Mouse (Mus musculus): ENCODE results near the gene Epb41l4b.

Gene Epb41l4b

DNA sequence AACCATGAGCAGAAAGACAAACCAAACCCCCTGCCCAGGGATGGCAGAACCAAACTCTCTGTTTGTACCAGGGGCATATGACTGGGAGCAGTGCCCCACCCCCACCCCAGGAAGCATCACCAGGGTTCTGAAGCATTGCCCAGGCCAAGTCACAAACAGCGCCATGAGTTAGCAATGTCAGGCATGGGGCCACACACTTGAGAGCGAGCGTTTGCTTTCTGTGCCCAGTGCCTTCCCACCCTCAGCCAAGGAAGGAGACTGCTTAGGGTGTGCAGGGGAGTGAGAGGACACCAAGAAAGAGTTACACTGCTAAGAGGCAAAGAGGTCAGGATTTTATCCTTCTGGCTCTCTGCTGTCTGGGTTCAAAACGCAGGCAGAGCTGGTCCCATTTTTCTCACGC is 132.8 kb downstream of the Epb41l4b start:
- no peak for DNase-seq

DNA sequence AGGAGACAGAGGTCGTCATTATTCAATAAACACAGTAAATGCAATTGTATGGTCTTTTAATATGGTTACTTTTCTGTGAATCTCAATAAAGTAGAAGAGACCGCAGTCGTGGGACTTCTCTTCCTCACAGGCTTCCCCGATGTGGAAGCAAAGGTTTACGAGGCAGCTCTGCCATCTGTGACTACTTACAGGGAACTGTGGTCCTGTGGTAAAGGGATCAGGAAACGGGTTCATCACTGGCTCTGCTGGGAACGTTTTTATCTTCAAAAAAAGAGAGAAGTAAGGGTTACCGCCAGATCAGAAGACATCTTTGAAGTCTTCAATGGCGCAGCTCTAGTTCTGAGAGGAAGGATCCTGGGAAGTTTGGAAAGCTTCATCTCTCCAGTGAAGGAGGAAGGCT is 135.5 kb downstream of the Epb41l4b start:
- DNase-seq = no peak

DNA sequence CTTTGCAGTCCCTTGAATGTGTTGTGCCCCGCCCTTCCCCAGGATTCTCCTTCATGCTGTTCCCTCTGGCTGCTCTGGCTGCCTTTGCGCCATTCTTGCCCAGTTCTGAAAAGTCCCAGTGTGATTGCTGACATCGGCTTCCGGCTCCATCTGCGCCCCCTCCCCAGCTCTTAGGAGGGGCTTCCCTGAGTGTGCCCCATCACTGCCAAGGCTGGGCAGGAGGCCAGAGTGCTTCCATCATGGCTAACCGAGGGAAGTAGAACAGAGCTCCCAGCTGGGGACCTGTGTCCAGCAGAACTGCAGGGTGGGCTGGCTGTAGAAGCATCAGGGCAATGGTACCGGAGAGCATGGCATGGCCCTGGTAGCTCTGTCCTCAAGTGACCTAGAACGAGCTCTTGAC is 138.2 kb downstream of the Epb41l4b start:
- DNase-seq = no peak

DNA sequence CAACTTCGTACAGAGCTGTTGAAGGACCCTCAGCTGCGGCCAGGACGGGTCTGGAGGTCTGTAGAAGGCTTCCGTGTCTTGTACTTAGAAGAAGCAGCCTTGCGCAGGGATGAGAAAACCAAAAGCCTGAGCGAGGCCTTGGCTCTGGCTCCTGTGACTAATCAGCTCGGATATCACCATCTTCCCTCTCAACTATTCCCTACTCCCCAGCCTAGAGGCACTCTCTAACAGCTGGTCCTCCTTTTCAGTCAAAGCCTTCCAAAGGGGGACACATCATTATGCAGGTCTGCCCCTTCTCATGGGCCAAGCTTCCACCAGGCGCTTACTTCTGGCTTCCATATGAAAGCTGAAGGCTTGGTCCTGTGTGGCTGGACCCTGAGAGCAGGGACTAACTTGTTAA is 139.4 kb downstream of the Epb41l4b start:
- no peak for DNase-seq

DNA sequence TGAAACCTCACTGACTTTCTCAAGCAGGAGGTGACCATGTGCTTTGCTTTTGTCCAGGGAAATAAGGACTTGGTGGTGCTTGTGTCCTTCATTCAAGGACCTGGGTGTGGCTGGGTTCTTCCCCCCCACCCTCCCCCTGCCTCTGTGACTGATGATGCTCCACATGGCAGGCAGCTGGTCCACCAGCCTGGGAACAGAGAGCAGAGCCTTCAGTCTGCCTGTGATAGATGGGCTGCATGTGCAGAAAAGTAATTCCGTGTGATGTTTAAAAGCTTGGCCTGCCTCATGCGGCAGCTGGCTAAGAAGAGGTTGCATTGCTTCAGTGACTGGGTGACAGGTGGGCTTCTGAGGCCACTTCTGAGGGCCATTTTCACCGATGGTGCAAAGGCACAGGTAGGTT is 140.5 kb downstream of the Epb41l4b start:
- DNase-seq = no peak

DNA sequence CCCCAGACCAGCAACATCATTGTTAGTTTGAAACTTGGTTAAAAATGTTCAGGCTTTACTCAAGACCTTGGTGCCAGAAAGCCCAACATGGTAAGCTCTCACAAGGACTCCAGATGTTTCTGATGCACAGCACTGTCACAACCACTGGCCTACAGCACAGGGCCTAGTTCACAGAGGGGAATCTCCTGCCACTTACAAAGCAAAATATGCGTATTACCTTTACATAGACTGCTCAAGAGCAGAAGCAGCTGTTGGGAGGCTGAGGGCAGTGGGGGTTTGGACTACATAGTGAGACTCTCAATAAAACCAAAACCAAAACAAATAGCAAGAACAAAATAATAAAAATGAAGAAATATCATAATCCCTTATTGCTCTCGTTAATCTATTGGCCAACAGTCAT is 141.8 kb downstream of the Epb41l4b start:
- DNase-seq = no peak

DNA sequence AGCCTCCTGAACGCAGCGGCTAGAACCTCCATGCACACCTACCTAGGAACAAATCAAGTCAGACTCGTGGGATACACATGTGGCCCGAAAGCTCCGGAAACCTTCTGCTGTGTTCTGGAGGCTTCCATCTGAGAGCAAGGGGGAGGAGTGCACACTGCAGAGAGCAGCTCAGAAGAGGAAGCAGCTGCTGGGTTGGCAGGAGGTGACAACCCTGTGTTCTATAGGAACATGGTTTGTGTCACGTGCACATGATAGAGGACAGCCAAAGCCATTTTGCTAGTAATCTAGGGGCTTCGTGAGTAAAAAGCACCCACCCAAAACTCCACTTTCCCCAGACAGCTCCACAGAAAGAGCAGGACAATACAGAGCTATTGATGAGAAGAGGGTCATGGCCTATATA is 149.9 kb downstream of the Epb41l4b start:
- DNase-seq = peak; percentile 44

DNA sequence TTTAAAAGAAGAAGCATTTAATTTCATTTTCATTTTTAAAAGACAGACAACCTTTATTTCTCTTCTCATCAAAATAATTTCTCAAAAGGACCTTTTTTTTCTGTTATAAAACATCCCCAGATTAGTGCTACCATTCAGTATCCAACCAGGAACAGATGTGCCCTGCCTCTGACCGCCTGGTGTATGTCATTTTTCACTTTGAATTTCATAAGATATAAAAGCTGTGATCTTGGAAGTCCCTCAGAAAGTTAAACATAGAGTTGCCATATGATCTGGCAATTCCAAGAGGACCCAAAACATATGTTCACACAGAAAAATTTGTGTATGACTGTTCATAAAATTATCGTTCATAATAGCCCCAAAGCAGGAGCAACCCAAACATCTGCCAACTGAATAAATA is 151.3 kb downstream of the Epb41l4b start:
- no peak for DNase-seq

DNA sequence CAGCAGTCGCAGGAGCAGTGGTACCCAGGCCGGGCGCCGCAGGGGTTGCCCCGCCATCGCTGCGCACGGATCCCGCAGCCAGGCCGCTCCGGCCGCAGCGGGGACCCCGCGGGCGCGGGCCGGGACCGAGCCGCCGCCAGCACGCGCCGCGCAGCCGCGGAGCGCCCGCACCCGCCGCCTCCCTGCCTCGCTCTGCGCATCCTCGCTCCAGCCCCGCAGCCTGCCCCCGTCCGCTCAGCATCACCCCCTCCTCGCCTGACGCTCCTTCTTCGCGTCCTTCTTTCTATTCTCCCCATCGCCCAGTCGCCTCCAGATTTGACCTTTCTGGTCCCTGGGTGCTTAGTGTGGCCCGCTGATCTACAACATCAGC is 153.0 kb downstream of the Epb41l4b start, which contains the start of gene Frrs1l:
Gene Frrs1l, minus strand, starts transcription at position 177 of the 370 bp plus-strand sequence.
- DNase-seq = peak; percentile 36

DNA sequence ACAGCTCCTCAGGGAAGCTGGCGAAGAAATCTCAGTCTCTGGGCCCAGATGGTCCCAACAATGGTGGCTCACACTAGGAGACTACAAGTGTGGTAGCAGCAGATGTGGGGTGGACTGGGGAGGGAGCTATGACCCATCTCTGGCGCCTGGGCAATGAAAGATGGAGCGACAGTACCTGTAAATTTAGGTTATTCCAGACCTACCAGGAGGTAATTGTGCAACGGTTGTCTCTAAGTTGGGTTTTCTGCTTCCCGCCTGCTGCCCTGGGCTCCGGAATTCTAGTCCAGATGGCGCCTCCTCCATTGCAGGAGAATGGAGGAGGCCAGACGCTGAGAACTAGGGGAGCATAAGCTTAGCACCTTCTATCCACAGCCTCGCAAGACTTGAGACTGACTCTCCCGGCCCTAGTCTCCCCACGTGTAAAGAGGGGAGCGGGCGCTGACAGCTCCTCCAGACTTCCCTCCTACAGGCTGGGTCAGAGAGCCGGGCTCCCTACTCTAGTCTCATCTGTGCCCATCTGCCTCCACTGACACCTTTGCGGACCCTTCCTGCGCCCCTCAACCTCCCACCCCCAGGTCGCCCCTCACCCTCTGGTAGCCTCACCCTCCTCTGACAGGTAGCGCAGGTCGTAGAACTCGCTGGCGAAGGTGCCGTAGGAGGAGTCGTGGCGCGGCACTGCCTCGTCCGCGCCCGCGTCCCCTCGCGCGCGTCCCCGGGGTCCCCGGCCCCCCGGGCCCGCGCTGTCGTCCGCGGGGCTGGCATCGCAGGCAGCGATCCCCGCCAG is 153.6 kb downstream of the Epb41l4b start:
- DNase-seq = no peak

DNA sequence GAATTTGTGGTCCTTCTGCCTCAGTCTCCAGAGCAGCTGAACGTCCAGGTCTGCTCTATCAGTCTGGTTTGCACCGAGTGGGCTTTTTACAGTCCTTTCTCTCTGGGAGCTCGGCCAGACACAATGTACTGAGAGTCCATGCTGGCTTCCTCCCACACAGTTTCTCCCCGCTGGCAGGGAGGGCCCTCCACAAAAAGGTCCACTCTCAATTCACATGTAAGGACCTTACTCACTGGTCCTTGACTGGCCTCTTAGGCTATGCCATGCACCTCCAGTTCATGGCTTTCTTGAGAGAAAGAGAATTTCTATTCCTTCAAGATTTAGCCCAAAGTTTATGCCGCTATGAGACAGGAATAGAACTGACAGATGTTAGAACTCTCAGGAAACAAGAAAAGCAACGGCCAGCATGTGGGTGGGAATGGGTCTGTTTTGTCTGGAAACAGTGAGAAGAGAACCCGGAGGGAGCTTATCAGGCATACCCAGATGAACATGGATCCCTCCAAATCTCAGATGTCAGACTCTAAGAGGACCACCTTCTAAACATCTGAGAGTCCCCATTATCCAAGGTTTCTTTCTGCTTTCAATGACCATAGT is 177.6 kb downstream of the Epb41l4b start:
- DNase-seq = no peak

DNA sequence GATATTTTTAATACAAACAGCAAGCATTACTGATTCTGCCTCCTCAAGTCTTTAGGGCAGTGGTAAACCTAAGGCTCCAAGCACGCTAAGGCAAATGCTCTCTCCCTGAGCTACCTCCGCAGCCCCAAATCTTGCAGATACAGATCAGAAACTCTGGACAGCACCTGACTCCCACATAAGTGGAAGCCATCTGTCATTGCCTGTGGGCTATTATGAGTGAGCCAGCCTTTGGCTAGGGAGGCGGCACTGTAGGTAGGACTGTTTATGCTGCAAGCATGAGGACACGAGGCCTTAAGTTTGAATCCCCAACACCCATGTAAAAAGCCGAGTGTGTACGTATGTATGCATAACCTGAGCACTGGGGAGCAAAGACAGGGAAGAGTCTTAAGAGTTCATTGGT is 179.6 kb downstream of the Epb41l4b start:
- no peak for DNase-seq

DNA sequence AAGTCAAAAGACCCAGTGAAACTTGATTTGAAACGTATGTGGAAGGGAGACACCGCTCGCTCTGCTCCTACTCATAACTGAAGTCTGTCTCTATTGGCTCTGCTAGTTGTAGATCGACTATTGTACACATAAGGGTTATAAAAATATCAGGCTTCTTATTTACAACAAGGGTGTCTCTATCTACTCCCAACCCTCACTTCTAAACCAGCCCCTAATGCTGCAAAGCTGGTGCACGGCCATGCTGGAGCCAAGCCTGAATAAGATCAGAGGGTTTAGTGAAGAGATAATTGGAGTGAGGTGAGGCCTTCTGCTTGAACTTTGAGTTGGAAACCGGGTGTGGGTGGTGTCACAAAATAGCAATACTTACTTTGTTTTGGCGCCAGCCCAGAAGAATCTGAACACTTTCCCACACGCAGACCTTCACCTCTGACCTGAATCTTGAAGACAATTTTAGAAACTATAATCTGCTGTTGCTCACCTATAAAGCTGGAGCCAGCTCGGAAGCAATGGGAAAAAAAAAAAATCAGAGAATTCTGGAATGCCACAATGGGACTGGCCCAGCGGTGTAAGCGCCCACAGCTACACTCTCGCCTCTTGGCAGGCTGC is 181.8 kb downstream of the Epb41l4b start:
- DNase-seq = no peak

DNA sequence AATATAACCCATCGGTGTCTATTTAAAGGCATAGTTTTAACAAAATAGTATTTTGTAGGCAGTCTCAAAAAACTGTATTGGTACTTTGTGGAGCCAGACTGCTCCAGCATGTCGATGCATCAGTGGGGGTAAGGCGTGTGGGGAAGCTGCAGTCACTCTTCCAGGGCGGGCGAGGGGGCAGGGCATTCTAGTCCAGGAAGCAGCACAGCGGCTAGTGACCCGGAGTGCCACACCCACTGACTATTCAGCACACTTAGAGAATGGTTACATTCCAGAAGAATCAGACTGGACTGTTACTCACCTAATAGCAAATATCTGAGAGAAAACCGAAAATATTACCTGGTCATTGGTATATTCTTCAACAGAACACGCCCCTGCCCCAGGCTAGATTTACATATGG is 185.7 kb downstream of the Epb41l4b start:
- no peak for DNase-seq

DNA sequence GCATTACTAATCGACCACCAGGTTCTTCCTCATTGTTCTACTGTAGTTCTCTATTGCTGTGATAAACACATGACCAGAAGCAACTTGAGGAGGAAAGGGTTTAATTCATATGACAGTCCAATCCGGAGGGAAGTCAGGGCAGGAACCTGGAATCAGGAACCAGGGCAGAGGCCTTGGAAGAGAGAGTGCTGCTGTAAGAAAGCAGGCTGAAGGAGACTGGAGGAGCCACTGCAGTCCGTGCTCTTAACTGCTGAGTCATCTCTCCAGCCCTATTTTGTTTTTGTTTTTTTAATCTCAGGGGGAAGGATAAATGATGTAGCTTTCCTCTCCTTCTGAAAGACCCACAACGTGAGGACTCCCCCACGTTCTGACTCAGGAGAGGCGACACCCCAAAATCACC is 190.0 kb downstream of the Epb41l4b start:
- no peak for DNase-seq

DNA sequence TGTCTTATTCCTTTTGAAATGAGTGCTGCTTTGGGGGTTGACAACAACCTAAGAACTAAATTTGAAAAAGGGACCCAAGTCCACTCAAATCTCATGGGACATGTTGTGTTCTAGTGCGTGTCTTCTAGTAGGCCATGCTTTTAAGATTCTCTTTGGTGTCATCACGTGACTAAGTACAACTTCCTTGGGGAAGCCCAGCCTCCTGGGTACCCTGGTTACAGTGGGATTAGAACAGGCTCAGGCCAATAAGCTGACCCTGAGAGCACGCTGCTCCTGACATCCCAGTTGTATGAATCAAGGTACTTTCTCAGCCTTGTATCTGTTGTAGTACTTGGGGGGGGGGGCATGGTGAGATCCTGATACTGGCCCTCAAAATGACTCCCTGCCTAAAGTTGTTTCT is 191.5 kb downstream of the Epb41l4b start:
- no peak for DNase-seq

DNA sequence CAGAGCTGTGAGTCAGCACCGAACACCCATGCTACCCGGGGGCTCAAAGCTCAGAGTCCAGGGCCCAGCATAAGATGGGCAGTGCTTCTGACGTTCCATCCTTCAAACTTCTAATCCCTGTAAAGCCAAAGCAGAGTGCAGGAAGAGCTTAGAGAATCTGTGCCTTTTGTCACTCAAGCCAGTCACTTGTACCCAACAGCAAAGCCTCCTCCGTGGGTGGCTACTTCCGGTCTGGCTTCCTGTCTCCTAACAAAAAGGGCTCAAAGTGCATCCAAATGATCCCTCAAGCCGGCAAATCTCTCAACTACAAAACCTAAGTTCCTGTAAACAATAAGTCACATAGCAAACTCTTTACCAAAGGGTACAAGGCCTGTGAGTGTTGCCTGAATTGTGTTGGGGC is 193.7 kb downstream of the Epb41l4b start:
- DNase-seq = peak; percentile 31

DNA sequence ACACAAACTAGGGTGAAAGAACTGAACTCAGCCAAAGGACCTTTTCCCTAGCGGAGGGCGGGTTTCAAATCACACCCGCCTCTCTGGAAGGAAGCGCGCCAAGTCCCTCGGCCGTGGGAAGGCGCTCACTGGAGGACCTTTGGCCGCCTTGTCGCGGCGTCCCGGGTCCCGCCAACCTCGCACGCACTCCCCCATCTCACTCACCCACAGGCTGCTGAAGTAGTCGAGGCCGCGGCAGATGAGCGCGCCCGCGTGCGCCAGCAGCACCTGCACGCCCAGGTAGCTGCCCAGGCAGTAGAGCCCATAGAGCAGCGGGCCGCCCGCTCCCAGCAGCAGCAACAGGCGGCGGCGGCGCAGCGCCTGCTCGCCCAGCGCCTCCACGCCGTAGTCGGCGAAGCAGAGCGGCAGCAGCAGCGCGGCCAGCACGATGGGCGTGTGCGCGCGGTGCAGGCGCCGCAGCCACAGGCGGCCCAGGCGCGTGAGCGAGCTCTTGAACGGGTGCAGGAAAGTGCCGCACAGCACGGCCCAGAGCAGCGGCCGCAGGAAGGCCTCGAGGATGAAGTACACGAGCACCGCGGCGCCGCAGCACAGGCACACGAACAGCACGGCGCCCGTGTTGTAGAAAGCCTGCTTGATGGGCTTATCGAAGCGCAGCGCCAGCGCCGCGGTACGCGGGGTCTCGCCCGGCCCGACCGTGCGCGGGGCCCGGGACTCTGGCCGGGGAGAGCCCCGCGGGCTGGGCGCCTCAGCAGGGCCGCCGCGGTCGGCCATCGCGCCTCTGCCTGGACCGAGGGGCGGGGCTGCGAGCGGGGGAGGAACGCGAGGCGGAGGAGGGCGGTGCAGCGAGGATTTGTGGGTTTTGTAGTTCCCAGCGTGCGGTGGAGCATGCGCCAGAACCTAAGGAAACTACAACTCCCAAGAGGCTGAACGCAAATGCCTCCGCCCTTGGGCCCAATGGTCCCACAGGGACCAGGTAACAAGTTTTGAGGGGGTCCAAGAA is 196.3 kb downstream of the Epb41l4b start, which contains the start of gene Tmem245:
Gene Tmem245, minus strand, starts transcription at position 797 of the 1,000 bp plus-strand sequence.
- peak; percentile 95 for DNase-seq

DNA sequence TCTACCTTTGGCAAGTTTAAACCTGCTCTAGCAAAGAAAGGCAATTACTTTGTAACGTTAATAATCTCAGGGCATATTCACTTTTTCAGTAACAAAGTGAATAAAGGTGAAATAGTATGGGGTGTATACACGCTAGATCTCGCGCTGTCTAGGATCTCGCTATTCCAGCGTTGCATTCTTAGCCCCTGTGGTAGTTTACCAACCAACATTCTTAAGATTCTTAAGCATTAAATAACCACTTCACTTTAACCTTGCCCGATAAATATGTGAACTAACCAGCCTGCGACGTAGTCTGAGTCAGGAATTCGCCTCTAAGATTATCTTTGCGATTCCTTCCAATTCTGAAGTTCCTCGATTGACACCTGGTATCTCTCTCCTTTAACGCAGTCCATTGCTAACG is 197.1 kb downstream of the Epb41l4b start:
- no peak for DNase-seq

DNA sequence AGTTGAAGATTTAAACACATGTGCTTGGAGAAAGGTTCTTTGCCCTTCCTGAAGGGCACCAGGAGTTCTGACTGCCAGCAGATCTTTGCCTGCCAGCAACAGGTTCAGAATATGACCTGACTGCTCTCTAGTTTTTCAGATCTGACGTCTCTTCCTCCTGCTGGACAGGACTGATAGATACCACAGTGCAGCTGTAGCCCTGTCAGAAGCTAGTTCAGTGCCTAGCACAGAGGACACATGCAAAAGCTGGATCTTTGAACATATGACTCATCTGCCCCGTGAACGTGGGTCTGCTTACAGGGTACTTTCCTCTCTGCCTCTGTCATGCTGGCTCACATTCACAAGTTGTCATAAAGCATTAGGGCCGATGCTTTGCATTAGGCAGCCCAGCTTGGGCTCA is 199.0 kb downstream of the Epb41l4b start:
- DNase-seq = no peak

DNA sequence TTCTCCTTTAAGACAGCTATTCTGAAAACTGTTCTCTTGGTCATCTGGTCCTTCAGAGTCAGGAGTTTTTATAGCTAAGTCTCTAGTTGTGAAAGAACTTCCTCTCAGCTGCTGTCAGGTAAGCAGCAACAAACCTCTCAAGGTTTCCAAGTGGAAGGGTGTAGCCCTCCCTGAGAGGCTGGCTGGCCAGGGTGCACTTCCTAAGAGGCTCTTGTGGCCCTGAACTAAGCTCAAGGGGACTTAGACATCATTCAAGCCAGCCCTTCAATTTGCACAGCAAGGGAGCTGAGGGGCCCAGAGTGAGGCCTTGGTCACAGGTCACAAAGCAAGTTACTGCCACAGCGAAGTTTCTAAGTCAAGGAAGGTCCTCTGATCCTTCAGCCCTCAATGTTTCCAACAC is 200.0 kb downstream of the Epb41l4b start:
- DNase-seq = no peak

DNA sequence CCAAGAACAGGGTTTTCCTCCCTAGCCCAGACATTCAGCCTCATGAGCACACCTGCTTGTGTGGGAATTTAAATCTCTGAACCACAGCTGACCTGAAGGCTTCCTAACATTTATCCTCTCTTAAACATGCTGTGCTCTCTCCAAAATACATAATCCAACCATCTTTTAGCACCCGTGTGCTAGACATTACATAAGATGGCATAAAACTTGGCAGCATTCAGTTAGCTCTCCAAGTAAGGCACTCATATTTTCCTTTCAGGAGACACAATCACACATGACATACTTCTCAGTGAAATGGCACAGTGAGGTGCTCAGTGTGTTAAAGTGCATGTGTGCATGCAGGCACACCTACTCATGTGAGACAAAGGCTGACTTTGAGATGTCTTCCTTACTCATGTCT is 200.7 kb downstream of the Epb41l4b start:
- no peak for DNase-seq
